Mouse (Mus musculus) cerebellum, adult 11 months (tissue): ENCODE data around the gene Olfr195.
"Not testable (repeated sequence)": the region's sequence is repeated elsewhere in the genome, so short reads cannot be mapped to it uniquely, and the experiment has no call there.

Experiments
- DNase-seq: peaks from one replicate; pipeline ENCODE4 v3.0.0; 2022

Olfr195 gene

GRCm38 (mm10) chr16:59146746-59147145 is at the start of gene Olfr195:
Olfr195 (plus strand) TSS chr16:59147046.
- no peak for DNase-seq

- DNase-seq = no peak
These were observed 41.5 kb upstream of the Olfr195 start for GRCm38 (mm10) chr16:59105312-59105711.

- not testable (repeated sequence) for DNase-seq
These were observed 38.3 kb upstream of the Olfr195 start for GRCm38 (mm10) chr16:59108522-59108921.

- DNase-seq = no peak
These were observed 35.1 kb upstream of the Olfr195 start, which contains the start of gene Olfr193 for GRCm38 (mm10) chr16:59111781-59112180. Olfr193 (minus strand) TSS chr16:59111881.

GRCm38 (mm10) chr16:59120969-59121368 is 25.9 kb upstream of the Olfr195 start, which contains the start of gene Olfr194:
Olfr194 (minus strand) TSS chr16:59121069.
- no peak for DNase-seq

GRCm38 (mm10) chr16:59130740-59131139 is 16.1 kb upstream of the Olfr195 start:
- DNase-seq = no peak

GRCm38 (mm10) chr16:59141105-59141504 is 5.7 kb upstream of the Olfr195 start:
- DNase-seq = no peak

- DNase-seq = no peak
These were observed 5.2 kb downstream of the Olfr195 start for GRCm38 (mm10) chr16:59151996-59152395.

GRCm38 (mm10) chr16:59170354-59170753 is 23.5 kb downstream of the Olfr195 start, which contains the start of gene Olfr196:
Olfr196 (minus strand) TSS chr16:59170454.
- DNase-seq = no peak
